Mouse (Mus musculus) C2C12 (cell line): Measurements from ENCODE around the gene Insig2. TPM values are rescaled to one million over a fixed set of nuclear protein-coding genes. Genes with fewer than 3 reads are reported as not detected.

Experiments
- H3K27me3 ChIP-seq: one replicate; pipeline ENCODE4 v1.6.1; 2011; ENCODE audit not compliant: control insufficient read depth, insufficient read depth, insufficient read length
- H3K36me3 ChIP-seq: one replicate; pipeline ENCODE4 v1.6.1; 2011; ENCODE audit not compliant: control insufficient read depth, insufficient read depth
- H3K4me3 ChIP-seq: one replicate; pipeline ENCODE4 v1.5.1; 2011; ENCODE audit warnings: mild to moderate bottlenecking, control low read depth; ENCODE audit not compliant: poor library complexity, insufficient read depth, severe bottlenecking
- H3K79me2 ChIP-seq: one replicate; pipeline ENCODE4 v1.6.1; 2011; ENCODE audit not compliant: control insufficient read depth, insufficient read depth
- H3K79me3 ChIP-seq: one replicate; pipeline ENCODE4 v1.6.1; 2011; ENCODE audit warnings: low read depth, control low read depth
- H3ac ChIP-seq: one replicate; pipeline ENCODE3; 2011; ENCODE audit warnings: low read depth; ENCODE audit not compliant: control insufficient read depth, insufficient read length
- CEBPB ChIP-seq: IDR thresholded peaks from one replicate; pipeline ENCODE4 v1.6.1; 2011; ENCODE audit warnings: low read depth, mild to moderate bottlenecking, control low read depth, moderate library complexity
- CTCF ChIP-seq: IDR thresholded peaks from one replicate; pipeline ENCODE4 v1.5.1; 2011; ENCODE audit not compliant: control insufficient read depth, insufficient read depth, insufficient read length
- FOSL1 ChIP-seq: IDR thresholded peaks from one replicate; pipeline ENCODE4 v1.8.0; 2011; ENCODE audit warnings: mild to moderate bottlenecking, low read length; ENCODE audit not compliant: poor library complexity, insufficient read depth, severe bottlenecking
- MAX ChIP-seq: IDR thresholded peaks from one replicate; pipeline ENCODE4 v1.6.1; 2011; ENCODE audit warnings: mild to moderate bottlenecking, control low read depth
- MYOD1 ChIP-seq: IDR thresholded peaks from one replicate; pipeline ENCODE4 v1.6.1; 2011; ENCODE audit warnings: low read depth; ENCODE audit not compliant: control insufficient read depth, insufficient read length
- MYOG ChIP-seq: IDR thresholded peaks from one replicate; pipeline ENCODE4 v1.6.1; 2011; ENCODE audit not compliant: control insufficient read depth, insufficient read length; ENCODE audit errors: extremely low read depth
- USF1 ChIP-seq: IDR thresholded peaks from one replicate; pipeline ENCODE4 v1.6.1; 2011; ENCODE audit warnings: low read depth, mild to moderate bottlenecking, control low read depth, moderate library complexity
- polyA plus RNA-seq: library from polyadenylated mRNA; unstranded; fragments of >200 nt; fragmentation: generic; extraction: Trizol; gene quantifications from one replicate; pipeline ENCODE4 v1.2.1, GENCODE M21; 2012; ENCODE audit warnings: missing spikeins

Gene Insig2
- polyA plus RNA-seq, 1 experiment: 27.9 TPM

- no peaks in the 10 kb centered on the region for H3K36me3 ChIP-seq
- no peaks in the 10 kb centered on the region for H3K79me2 ChIP-seq
- H3K4me3 ChIP-seq: no peak overlapping the region
- H3ac ChIP-seq: no peak overlapping the region
- H3K27me3 ChIP-seq: no peaks in the 10 kb centered on the region
- no peaks in the 10 kb centered on the region for H3K79me3 ChIP-seq
- TF ChIP-seq USF1: no peak
- TF ChIP-seq CEBPB: no peak
- no peak for TF ChIP-seq CTCF
Measured at GRCm38 (mm10) chr1:121290841-121291240, 41.5 kb downstream of the Insig2 start.

- Histone ChIP-seq H3K79me2 (no peaks in the 10 kb centered on the region), H3ac (no peak overlapping the region)
- TF ChIP-seq USF1 (no peak), MYOG (no peak), CTCF (no peak), MAX (no peak), FOSL1 (no peak), MYOD1 (no peak), CEBPB (no peak)
Measured at GRCm38 (mm10) chr1:121290340-121290739, 42.0 kb downstream of the Insig2 start.

DNA sequence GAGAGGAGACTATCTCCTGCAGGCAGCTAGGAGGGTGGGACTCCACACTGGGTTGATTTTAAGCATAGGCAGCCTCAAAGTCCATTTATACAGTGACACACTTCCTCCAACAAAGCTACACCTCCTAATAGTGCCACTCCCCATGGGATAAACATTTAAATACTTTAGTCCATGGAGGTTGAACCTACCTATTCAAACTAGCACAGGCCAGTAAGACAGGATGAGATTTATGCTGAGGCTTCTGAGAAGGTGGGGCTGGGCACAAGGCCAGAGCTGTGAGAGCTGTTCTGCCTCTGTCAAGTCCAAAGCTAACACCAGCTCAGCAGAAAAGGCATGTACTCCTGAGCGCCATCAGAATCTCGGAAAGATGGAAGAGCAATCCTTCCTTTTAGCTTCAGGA lies 48.2 kb downstream of the Insig2 start:
- Histone ChIP-seq H3K27me3 (no peaks in the 10 kb centered on the region), H3ac (no peak overlapping the region), H3K4me3 (no peak overlapping the region), H3K36me3 (no peaks in the 10 kb centered on the region), H3K79me2 (no peaks in the 10 kb centered on the region), H3K79me3 (no peaks in the 10 kb centered on the region)
- no peak for TF ChIP-seq USF1
- TF ChIP-seq MAX: no peak
- TF ChIP-seq FOSL1: no peak
- no peak for TF ChIP-seq MYOG
- TF ChIP-seq CTCF: no peak

More at GRCm38 (mm10) chr1:121290340-121290739, 42.0 kb downstream of the Insig2 start:
- Histone ChIP-seq H3K36me3 (no peaks in the 10 kb centered on the region), H3K4me3 (no peak overlapping the region), H3K27me3 (no peaks in the 10 kb centered on the region), H3K79me3 (no peaks in the 10 kb centered on the region)

DNA sequence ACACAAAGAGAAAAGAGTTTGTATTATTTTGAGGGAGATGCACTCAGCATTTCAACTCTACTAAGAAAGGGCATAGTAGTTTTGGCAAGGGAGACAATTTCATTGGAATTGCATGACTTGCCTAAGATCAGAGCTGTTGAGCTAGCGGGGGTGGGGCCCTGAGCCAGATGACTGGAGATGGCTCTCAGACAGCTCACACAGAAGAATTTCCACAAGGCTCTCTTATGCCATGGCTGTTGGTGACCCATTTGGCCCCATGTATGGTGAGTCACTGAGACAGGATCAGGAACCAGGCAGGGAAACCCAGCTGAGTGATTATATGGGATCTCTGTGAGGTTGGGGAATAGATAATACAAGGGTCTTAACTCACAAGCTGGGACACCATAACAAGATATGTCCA lies 51.9 kb downstream of the Insig2 start:
- no peaks in the 10 kb centered on the region for H3K27me3 ChIP-seq
- H3ac ChIP-seq: no peak overlapping the region
- H3K36me3 ChIP-seq: no peaks in the 10 kb centered on the region
- H3K79me3 ChIP-seq: no peaks in the 10 kb centered on the region
- TF ChIP-seq MAX (no peak), CEBPB (no peak), MYOD1 (no peak), FOSL1 (no peak), MYOG (no peak), CTCF (no peak), USF1 (no peak)
- H3K79me2 ChIP-seq: no peaks in the 10 kb centered on the region
- no peak overlapping the region for H3K4me3 ChIP-seq

DNA sequence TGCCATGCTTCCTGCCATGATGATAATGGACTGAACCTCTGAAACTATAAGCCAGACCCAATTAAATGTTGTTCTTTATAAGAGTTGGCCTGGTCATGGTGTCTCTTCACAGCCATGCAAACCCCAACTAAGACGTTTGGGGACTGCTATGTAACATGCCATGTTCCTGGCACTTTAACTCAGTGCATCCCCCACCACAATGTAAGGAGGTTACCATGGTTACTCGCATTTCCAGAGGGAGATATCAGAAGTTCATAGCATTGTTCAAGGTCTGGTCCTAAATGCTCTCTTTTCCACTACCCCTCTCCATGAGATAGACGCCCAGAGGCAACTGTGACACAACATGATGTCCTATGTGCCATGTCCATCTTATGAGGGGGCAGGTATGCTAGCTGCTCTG lies 54.0 kb downstream of the Insig2 start:
- no peak overlapping the region for H3K4me3 ChIP-seq
- H3K79me2 ChIP-seq: no peaks in the 10 kb centered on the region
- TF ChIP-seq MAX: no peak
- no peak for TF ChIP-seq USF1
- TF ChIP-seq CTCF: no peak
- no peak for TF ChIP-seq MYOD1
- TF ChIP-seq MYOG: no peak
- TF ChIP-seq CEBPB: no peak
- no peak for TF ChIP-seq FOSL1
- H3ac ChIP-seq: no peak overlapping the region
- no peaks in the 10 kb centered on the region for H3K27me3 ChIP-seq
- H3K79me3 ChIP-seq: no peaks in the 10 kb centered on the region
- H3K36me3 ChIP-seq: no peaks in the 10 kb centered on the region

DNA sequence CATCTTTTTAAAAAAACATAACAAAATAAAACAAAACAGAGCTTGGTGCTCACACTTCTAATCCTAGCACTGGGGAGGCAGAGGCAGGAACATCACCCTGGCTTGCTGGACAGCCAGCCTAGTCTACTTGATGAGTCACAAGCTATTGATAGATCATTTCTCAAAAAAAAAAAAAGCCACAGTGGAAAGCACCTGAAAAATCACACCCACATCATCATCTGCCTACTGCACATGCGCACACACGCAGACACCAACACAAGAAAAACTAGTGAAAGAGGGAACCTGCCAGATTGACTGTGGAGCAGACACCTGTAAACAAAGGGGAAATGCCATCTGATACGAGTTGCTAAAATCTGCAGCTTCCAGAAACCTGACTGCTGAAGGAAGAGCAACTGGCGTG lies 54.9 kb downstream of the Insig2 start:
- H3K79me2 ChIP-seq: no peaks in the 10 kb centered on the region
- H3K79me3 ChIP-seq: no peaks in the 10 kb centered on the region
- H3ac ChIP-seq: no peak overlapping the region
- H3K4me3 ChIP-seq: no peak overlapping the region
- no peaks in the 10 kb centered on the region for H3K27me3 ChIP-seq
- TF ChIP-seq MAX (no peak), MYOG (no peak), CEBPB (no peak), CTCF (no peak), MYOD1 (no peak), FOSL1 (no peak), USF1 (no peak)
- H3K36me3 ChIP-seq: no peaks in the 10 kb centered on the region

GRCm38 (mm10) chr1:121275961-121276506 lies 56.4 kb downstream of the Insig2 start:
- Histone ChIP-seq H3K27me3 (no peaks in the 10 kb centered on the region), H3ac (no peak overlapping the region), H3K36me3 (no peaks in the 10 kb centered on the region), H3K79me3 (no peaks in the 10 kb centered on the region), H3K79me2 (no peaks in the 10 kb centered on the region), H3K4me3 (no peak overlapping the region)
- no peak for TF ChIP-seq MYOG
- no peak for TF ChIP-seq CTCF
- TF ChIP-seq FOSL1: no peak
- no peak for TF ChIP-seq USF1
- no peak for TF ChIP-seq MYOD1
- TF ChIP-seq MAX: no peak
- no peak for TF ChIP-seq CEBPB
